Mouse (Mus musculus) brain, embryonic 14.5 days (tissue): ENCODE measurements around the gene Mctp1. TPM values are rescaled to one million over a fixed set of nuclear protein-coding genes. Genes with fewer than 3 reads are reported as not detected.
"Not testable (repeated sequence)": the region's sequence is repeated elsewhere in the genome, so short reads cannot be mapped to it uniquely, and the experiment has no call there.

ENCODE experiments used
- DNase-seq: peaks from one replicate; pipeline ENCODE4 v3.0.0-alpha.2; 2011; ENCODE audit warnings: low read depth
- CTCF ChIP-seq: fragments of 200-500 bp; IDR thresholded peaks from 2 replicates; pipeline ENCODE4 v1.5.1; 2012; ENCODE audit warnings: inconsistent platforms, mild to moderate bottlenecking, moderate library complexity, borderline replicate concordance; ENCODE audit not compliant: insufficient read depth, insufficient read length; ENCODE audit errors: extremely low read depth
- POLR2A ChIP-seq: fragments of 200-500 bp; IDR thresholded peaks from 2 replicates; pipeline ENCODE4 v1.6.1; 2012; ENCODE audit warnings: mild to moderate bottlenecking, inconsistent platforms, borderline replicate concordance; ENCODE audit not compliant: poor library complexity, insufficient read depth, insufficient read length, severe bottlenecking; ENCODE audit errors: extremely low read depth
- polyA plus RNA-seq: library from polyadenylated mRNA; depleted of rRNA; stranded (reverse); fragments of >200 nt; gene quantifications from 2 replicates; pipeline ENCODE4 v1.2.3, GENCODE M21; 2012

Gene Mctp1
- polyA plus RNA-seq, 1 experiment, result 2.9 TPM

DNA sequence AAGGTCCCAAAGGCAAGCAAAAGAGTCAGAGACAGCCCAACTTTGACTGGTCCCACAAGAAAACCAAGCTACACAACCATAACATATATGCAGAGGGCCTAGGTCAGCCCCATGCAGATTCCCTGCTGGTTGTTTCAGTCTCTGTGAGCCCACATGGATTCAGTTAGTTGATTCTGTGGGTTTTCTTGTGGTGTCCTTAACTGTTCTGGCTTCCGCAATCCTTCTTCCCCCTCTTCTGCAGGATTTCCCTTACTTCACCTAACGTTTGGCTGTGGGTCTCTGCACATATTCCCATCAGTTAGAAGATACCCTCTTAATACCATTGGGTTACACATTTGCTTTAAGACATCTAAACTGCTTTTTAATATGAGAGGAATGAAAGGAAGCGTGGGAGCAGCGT, 183.1 kb downstream of the Mctp1 start:
- TF ChIP-seq POLR2A (no peak), CTCF (no peak)
- DNase-seq, result no peak

GRCm38 (mm10) chr13:76568569-76569211, 184.4 kb downstream of the Mctp1 start:
- DNase-seq, result no peak

GRCm38 (mm10) chr13:76579414-76579813, 195.1 kb downstream of the Mctp1 start:
- TF ChIP-seq CTCF (no peak), POLR2A (no peak)
- DNase-seq, result no peak

More at GRCm38 (mm10) chr13:76568569-76569211, 184.4 kb downstream of the Mctp1 start:
- TF ChIP-seq CTCF, result no peak
- no peak for TF ChIP-seq POLR2A

GRCm38 (mm10) chr13:76585447-76585846, 201.1 kb downstream of the Mctp1 start:
- TF ChIP-seq CTCF (no peak), POLR2A (no peak)
- no peak for DNase-seq

- DNase-seq, result not testable (repeated sequence)
Observed at GRCm38 (mm10) chr13:76590709-76591108, 206.4 kb downstream of the Mctp1 start.

DNA sequence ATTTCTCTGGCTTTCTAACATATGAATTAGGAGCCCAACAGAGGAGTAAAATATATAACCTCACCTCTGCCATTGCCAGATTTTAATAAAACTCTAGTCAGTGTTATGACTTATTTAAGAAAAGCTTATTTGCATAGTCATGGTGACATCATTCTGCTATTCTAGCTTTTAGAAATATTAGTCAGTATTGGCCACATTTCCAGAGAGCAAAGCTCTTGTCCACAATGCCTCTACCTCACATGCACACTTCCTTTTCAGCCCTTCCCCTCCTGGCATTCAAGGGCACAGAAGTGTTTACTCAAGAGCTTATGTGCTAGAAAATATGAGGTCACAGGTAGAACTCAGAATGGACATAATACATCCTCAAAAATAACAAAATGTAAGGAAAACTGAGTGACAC, 206.9 kb downstream of the Mctp1 start:
- no peak for DNase-seq
- TF ChIP-seq POLR2A, result no peak
- TF ChIP-seq CTCF, result no peak

GRCm38 (mm10) chr13:76591692-76592091, 207.4 kb downstream of the Mctp1 start:
- TF ChIP-seq POLR2A (no peak), CTCF (no peak)
- DNase-seq, result no peak

DNA sequence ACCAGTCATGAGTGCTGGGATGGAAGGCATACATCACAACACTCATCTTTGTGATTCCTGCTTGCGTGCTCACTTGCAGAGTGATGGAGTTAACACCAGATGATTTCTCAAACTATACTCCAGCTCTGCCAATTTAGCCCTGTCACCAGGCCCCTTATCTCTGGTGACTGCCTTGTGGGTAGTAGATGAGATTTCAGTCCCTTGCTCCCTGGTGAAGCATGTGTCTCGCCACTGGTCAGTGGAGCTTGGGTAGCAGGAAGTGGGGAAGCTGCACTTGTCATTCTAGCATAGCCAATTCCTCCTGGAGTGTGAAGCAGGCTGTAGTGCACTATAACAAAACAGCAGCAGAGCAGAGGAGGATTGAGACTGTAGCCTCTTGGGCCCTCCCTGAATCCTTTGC, 208.6 kb downstream of the Mctp1 start:
- DNase-seq, result no peak
- TF ChIP-seq CTCF, result no peak
- TF ChIP-seq POLR2A, result no peak

DNA sequence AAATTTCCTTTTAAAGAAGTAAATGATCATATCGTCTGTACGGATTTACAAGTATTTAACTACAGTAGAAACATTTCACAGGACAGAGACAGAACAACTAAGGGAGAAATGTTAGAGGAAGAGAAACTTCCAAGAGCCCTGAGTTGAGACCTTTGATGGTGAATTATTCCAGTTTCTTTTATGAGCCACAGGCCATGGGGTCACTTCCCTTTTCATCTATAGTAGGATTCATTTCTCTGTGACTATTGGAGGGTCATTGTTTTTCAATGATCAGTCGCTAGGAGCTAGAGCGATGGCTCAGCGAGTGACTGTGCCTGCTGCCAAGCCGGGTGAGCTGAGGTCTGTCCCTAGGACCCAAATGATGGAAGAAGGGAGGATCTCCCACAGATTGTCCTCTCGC, 212.7 kb downstream of the Mctp1 start:
- TF ChIP-seq CTCF, result no peak
- TF ChIP-seq POLR2A, result no peak
- no peak for DNase-seq

- DNase-seq, result no peak
- TF ChIP-seq CTCF, result no peak
- TF ChIP-seq POLR2A, result no peak
Observed at GRCm38 (mm10) chr13:76609425-76609824, 225.1 kb downstream of the Mctp1 start.

DNA sequence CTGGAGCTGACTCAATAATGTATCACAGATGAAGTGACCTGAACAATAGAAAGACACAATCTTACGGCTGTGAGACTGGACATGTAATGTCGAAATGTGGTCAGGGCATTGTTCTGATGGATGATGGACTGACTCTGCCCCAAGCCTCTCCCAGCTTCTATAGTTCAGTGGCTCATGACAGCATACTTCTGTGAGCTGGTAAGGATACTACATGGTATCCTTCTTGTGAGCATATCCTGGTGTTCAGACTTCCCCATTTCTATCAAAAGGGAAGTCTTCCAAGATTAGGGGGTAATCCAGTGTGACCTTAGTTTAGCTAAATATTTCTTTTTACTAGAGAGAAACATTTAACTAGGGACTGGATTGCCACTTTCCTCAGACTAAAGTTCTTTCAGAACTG, 227.2 kb downstream of the Mctp1 start:
- no peak for DNase-seq
- TF ChIP-seq POLR2A (no peak), CTCF (no peak)

GRCm38 (mm10) chr13:76620111-76620510, 235.8 kb downstream of the Mctp1 start:
- DNase-seq, result no peak
- no peak for TF ChIP-seq CTCF
- TF ChIP-seq POLR2A, result no peak

DNA sequence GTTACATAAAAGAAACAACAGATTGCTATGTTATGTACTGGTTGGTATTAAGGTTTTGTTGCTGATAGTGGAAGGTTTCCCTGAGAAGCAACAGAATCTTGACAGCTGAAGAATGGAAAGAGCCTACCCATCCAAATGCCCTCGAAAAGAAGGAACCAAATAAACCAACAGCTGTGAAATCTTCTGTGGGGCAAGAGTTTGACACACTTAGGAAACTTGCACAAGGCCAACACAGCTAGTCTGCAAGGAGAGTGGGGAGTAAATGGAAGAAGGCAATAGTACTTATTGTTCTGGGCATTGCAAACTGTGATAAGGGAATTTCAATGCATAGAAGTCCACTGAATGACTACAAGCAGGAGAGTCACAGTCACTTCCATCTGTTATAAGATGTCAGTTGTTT, 236.2 kb downstream of the Mctp1 start:
- TF ChIP-seq POLR2A (no peak), CTCF (no peak)

GRCm38 (mm10) chr13:76633707-76634106, 249.4 kb downstream of the Mctp1 start:
- DNase-seq, result no peak
- no peak for TF ChIP-seq CTCF
- TF ChIP-seq POLR2A, result no peak

More for the DNA sequence above, 236.2 kb downstream of the Mctp1 start:
- DNase-seq, result no peak
